Mouse (Mus musculus) cortical plate, adult 2 months (tissue): ENCODE measurements around the gene Adamtsl5. TPM values are rescaled to one million over a fixed set of nuclear protein-coding genes. Genes with fewer than 3 reads are reported as not detected.

ENCODE experiments used
- H3K27ac ChIP-seq: fragments of 200-500 bp; 2 replicates; pipeline ENCODE4 v1.5.1; 2012; ENCODE audit warnings: low read length, control low read depth, inconsistent platforms; ENCODE audit not compliant: insufficient read depth
- H3K4me1 ChIP-seq: fragments of 200-500 bp; 2 replicates; pipeline ENCODE4 v1.6.1; 2011; ENCODE audit warnings: low read length; ENCODE audit not compliant: control insufficient read depth, insufficient read depth
- H3K4me3 ChIP-seq: fragments of 200-500 bp; 2 replicates; pipeline ENCODE4 v1.5.1; 2011; ENCODE audit warnings: mild to moderate bottlenecking, low read length, control low read depth; ENCODE audit not compliant: insufficient read depth
- CTCF ChIP-seq: fragments of 200-500 bp; IDR thresholded peaks from 2 replicates; pipeline ENCODE4 v1.5.1; 2011; ENCODE audit warnings: mild to moderate bottlenecking, control low read depth, low read length; ENCODE audit not compliant: insufficient read depth; ENCODE audit errors: extremely low read depth
- POLR2A ChIP-seq: fragments of 200-500 bp; IDR thresholded peaks from 2 replicates; pipeline ENCODE4 v1.6.1; 2011; ENCODE audit warnings: mild to moderate bottlenecking, low read length, control low read depth; ENCODE audit not compliant: insufficient read depth; ENCODE audit errors: extremely low read depth
- polyA plus RNA-seq: library from polyadenylated mRNA; depleted of rRNA; stranded (reverse); fragments of >200 nt; gene quantifications from 2 replicates; pipeline ENCODE4 v1.2.3, GENCODE M21; 2012

Gene Adamtsl5
- polyA plus RNA-seq, 1 experiment = 9.4 TPM

GRCm38 (mm10) chr10:80299301-80299700 is 48.9 kb downstream of the Adamtsl5 start:
- H3K27ac ChIP-seq = peak overlapping the region; percentile 74
- peak overlapping the region; percentile 95 for H3K4me3 ChIP-seq
- TF ChIP-seq CTCF = no peak
- TF ChIP-seq POLR2A = no peak
- peaks cover 15% of the 10 kb centered on the region for H3K4me1 ChIP-seq

GRCm38 (mm10) chr10:80298571-80299281 is 49.5 kb downstream of the Adamtsl5 start:
- peak overlapping the region; percentile 95 for H3K4me3 ChIP-seq
- TF ChIP-seq POLR2A (peak; percentile 87), CTCF (no peak)
- peaks cover 15% of the 10 kb centered on the region for H3K4me1 ChIP-seq
- peak overlapping the region; percentile 74 for H3K27ac ChIP-seq

- Histone ChIP-seq H3K4me3 (peak overlapping the region; percentile 79; the same call in 1 of the 2 replicates), H3K4me1 (peaks cover 15% of the 10 kb centered on the region), H3K27ac (peak overlapping the region; percentile 86)
- TF ChIP-seq POLR2A (no peak), CTCF (no peak)
Measured at GRCm38 (mm10) chr10:80297526-80298133, 50.6 kb downstream of the Adamtsl5 start.

GRCm38 (mm10) chr10:80296824-80297223 is 51.4 kb downstream of the Adamtsl5 start:
- TF ChIP-seq CTCF (no peak), POLR2A (no peak)
- Histone ChIP-seq H3K4me1 (peaks cover 13% of the 10 kb centered on the region), H3K4me3 (peak overlapping the region; percentile 79), H3K27ac (peak overlapping the region; percentile 86)

GRCm38 (mm10) chr10:80295618-80296425 is 52.4 kb downstream of the Adamtsl5 start, which contains the start of gene Apc2:
Apc2 (plus strand) TSS chr10:80295977.
- H3K27ac ChIP-seq = peak within 1 kb of the TSS; percentile 86
- TF ChIP-seq POLR2A (peak; percentile 49; the same call in 1 of the 2 replicates), CTCF (peak; percentile 67)
- H3K4me1 ChIP-seq = peaks cover 7% of the 10 kb centered on the region
- peak within 1 kb of the TSS; percentile 79 for H3K4me3 ChIP-seq

GRCm38 (mm10) chr10:80294788-80295303 is 53.4 kb downstream of the Adamtsl5 start:
- TF ChIP-seq CTCF = no peak
- TF ChIP-seq POLR2A = 0 out of 2 replicates have a peak, but pooled peaks have one; percentile 17
- Histone ChIP-seq H3K27ac (no peak overlapping the region), H3K4me3 (no peak overlapping the region), H3K4me1 (peaks cover 7% of the 10 kb centered on the region)

GRCm38 (mm10) chr10:80294311-80294710 is 53.9 kb downstream of the Adamtsl5 start:
- H3K4me1 ChIP-seq = peaks cover 7% of the 10 kb centered on the region

GRCm38 (mm10) chr10:80293325-80293724 is 54.9 kb downstream of the Adamtsl5 start:
- TF ChIP-seq CTCF = no peak
- TF ChIP-seq POLR2A = no peak
- Histone ChIP-seq H3K4me3 (peak overlapping the region; percentile 95), H3K27ac (no peak overlapping the region), H3K4me1 (peaks cover 6% of the 10 kb centered on the region)

More at GRCm38 (mm10) chr10:80294311-80294710, 53.9 kb downstream of the Adamtsl5 start:
- Histone ChIP-seq H3K4me3 (no peak overlapping the region), H3K27ac (no peak overlapping the region)
- TF ChIP-seq POLR2A (no peak), CTCF (no peak)
